Mouse (Mus musculus) forebrain, embryonic 10.5 days (tissue): ENCODE measurements around the gene Carns1. TPM values are rescaled to one million over a fixed set of nuclear protein-coding genes. Genes with fewer than 3 reads are reported as not detected.
A peak's percentile ranks its signal among the peaks of the same experiment; 100 is the strongest.
"Not testable (repeated sequence)": the region's sequence is repeated elsewhere in the genome, so short reads cannot be mapped to it uniquely, and the experiment has no call there.

Experiments
- DNase-seq: peaks from one replicate; pipeline ENCODE4 v3.0.0-alpha.2; 2017; ENCODE audit warnings: low spot score; ENCODE audit errors: extremely low spot score
- H3K27ac ChIP-seq: fragments of 300-500 bp; sonication (generic); 2 replicates; pipeline ENCODE4 v1.5.1; 2016; ENCODE audit warnings: mild to moderate bottlenecking
- H3K27me3 ChIP-seq: fragments of 300-500 bp; sonication (generic); 2 replicates; pipeline ENCODE4 v1.6.1; 2016; ENCODE audit warnings: mild to moderate bottlenecking; ENCODE audit not compliant: poor library complexity, severe bottlenecking
- H3K36me3 ChIP-seq: fragments of 300-500 bp; sonication (generic); replicated peaks from 2 replicates; pipeline ENCODE4 v1.6.1; 2016; ENCODE audit warnings: mild to moderate bottlenecking, moderate library complexity
- H3K4me1 ChIP-seq: fragments of 300-500 bp; sonication (generic); 2 replicates; pipeline ENCODE4 v1.6.1; 2016
- H3K4me3 ChIP-seq: fragments of 300-500 bp; sonication (generic); 2 replicates; pipeline ENCODE4 v1.5.1; 2016; ENCODE audit warnings: mild to moderate bottlenecking, moderate library complexity
- H3K9me3 ChIP-seq: fragments of 300-500 bp; sonication (generic); 2 replicates; pipeline ENCODE4 v1.6.1; 2016; ENCODE audit warnings: mild to moderate bottlenecking, moderate library complexity
- WGBS: fragments of 180-500 bp; shearing (Covaris S2); methylation state at CpG from one replicate; pipeline ENCODE4 v1.1.7; 2016; 5-methylcytosine and 5-hydroxymethylcytosine counted together
- polyA plus RNA-seq: library from polyadenylated mRNA; unstranded; fragments of >200 nt; fragmentation: Nextera tagmentation; extraction: Ambion mirVana; gene quantifications from 2 replicates; pipeline ENCODE4 v1.2.1, GENCODE M21; 2016

Gene Carns1
- polyA plus RNA-seq, 1 experiment from 2014 or later: 2.5 TPM

DNA sequence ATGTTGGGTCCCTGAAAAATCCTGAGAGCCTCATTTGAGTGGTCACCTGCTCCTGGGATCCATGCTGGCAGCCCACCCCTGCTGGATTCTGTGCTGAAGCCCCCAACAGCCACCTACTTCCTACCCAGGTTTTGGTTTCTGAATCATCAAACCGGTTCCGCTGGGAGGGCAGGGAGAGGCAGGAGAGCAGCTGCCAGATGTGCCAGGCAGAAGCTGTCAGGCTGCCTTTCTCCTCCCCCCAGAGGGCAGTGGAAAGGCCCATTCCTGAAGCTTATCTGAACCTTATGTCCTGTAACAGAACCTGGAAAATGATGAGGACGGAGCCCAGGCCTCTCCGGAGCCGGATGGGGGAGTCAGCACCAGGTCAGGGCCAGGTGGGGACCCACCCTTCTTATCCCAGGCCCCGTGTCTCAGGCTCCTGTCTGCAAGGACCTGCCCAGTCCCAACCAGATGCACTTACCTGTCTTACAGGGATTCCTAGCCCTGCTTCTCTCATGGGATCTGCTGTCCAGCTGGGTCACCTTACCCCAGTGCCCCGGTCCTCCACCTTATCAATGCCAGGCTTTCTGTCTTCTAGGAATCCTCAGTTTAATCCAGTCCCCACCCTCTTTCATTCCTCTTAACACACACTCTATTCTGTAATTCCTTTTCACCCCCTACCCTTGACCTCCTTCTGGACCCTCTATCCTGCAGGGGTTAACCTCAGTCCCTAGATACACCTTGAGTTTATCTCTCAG is 48.4 kb downstream of the Carns1 start:
- Histone ChIP-seq H3K4me3 (peak overlapping the region; percentile 83), H3K27me3 (no peaks in the 10 kb centered on the region), H3K27ac (peak overlapping the region; percentile 92), H3K36me3 (peaks cover 46% of the 10 kb centered on the region), H3K4me1 (peaks cover 20% of the 10 kb centered on the region), H3K9me3 (no peaks in the 10 kb centered on the region)
- 66% methylated on average over 7 of the region's 7 CpGs for WGBS
- DNase-seq: no peak

DNA sequence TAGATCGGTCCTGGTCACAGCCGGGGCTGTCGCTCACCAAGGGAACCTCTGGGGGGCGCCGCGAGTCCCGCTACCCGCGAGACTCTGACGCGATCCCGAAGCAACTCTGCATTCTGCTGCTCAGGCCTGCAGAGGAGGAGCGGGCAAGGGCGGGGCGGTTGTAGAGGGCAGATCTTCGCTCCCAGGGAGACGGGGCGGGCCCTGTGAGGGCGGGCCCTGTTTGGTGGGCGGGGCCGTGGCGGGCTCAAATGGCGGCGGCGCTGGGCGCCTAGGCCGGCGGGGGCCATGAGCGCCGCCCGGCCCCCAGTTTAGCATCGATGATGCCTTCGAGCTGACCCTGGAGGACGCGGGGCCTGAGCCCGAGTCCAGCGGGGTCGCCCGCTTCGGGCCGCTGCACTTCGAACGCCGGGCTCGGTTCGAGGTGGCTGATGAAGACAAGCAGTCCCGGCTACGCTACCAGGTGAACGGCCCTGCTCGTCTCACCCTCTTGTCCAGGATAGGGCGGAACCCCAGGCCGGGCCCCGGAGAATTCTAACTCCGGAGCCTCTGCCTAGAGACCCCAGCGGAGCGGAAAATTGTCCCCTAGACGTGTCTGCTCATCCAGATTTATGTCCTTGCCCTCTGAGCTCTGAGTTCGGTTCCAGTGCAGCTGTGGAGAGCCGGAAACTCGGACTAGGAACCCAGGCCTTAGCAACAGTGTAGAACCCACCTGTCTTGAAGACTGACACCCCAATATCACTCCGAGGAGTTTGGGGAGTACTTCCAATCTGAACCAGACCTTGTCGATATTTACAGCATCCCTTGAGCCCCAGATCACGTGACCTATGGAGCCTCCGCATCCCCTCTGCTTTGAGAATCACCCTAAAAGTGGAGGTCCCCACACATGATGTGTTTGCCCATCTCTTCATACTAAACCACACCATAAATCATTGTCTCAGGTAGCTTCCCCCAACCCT is 49.3 kb downstream of the Carns1 start, which contains the start of gene Aip:
Gene Aip (minus strand): TSS at position 118 of the 956 bp plus-strand sequence.
- H3K27ac ChIP-seq: peak within 1 kb of the TSS; percentile 92
- no peaks in the 10 kb centered on the region for H3K9me3 ChIP-seq
- peaks cover 37% of the 10 kb centered on the region for H3K36me3 ChIP-seq
- peak; percentile 98 for DNase-seq
- WGBS: 1% methylated on average over 63 of the region's 64 CpGs
- H3K4me1 ChIP-seq: peaks cover 28% of the 10 kb centered on the region
- peak within 1 kb of the TSS; percentile 83 for H3K4me3 ChIP-seq
- no peaks in the 10 kb centered on the region for H3K27me3 ChIP-seq

DNA sequence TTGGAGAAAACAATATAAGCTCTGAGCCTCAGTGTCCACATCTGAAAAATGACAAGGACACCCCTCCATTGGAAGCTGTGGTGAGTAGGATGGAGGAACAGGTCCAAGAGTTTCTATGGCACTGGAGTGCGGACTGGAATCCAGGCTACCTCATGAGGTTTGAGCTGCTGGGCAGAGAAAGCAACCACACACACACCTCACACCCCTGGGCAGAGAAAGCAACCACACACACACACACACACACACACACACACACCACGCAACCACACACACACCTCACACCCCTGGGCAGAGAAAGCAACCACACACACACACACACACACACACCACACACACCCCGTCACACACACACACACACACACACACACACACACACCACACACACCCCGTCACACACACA is 50.0 kb downstream of the Carns1 start:
- H3K27me3 ChIP-seq: not testable (repeated sequence)
- H3K27ac ChIP-seq: peak overlapping the region; percentile 92
- WGBS: 28% methylated on average over 4 of the region's 4 CpGs

DNA sequence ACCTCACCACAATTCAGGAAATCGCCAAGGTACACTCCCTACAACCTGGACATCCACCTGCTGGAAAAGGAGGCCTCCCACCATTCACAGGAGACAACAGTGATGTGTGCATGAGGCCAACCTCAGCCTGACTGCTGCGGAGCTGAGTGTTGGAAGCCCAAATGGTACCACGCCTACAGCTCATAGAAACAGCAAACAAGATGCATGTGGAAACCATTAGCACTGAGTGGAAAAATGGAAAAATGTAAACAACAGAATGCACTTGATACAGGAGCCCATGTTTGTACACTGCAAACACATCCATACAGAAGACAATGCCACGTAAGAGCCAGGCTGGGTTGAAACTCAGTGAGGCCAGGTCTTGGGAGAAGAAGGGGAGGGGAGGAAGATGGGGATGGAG is 50.8 kb downstream of the Carns1 start:
- no peak overlapping the region for H3K27ac ChIP-seq
- peaks cover 7% of the 10 kb centered on the region; the same call in 1 of the 2 replicates for H3K27me3 ChIP-seq
- H3K4me1 ChIP-seq: peaks cover 38% of the 10 kb centered on the region
- peaks cover 22% of the 10 kb centered on the region for H3K36me3 ChIP-seq
- WGBS: 88% methylated on average over 4 of the region's 4 CpGs
- no peak for DNase-seq
- H3K4me3 ChIP-seq: no peak overlapping the region
- H3K9me3 ChIP-seq: no peaks in the 10 kb centered on the region

More for the DNA sequence above, 50.0 kb downstream of the Carns1 start:
- Histone ChIP-seq H3K4me3 (peak overlapping the region; percentile 83), H3K36me3 (peaks cover 30% of the 10 kb centered on the region), H3K4me1 (peaks cover 35% of the 10 kb centered on the region)
- not testable (repeated sequence) for H3K9me3 ChIP-seq, DNase-seq

DNA sequence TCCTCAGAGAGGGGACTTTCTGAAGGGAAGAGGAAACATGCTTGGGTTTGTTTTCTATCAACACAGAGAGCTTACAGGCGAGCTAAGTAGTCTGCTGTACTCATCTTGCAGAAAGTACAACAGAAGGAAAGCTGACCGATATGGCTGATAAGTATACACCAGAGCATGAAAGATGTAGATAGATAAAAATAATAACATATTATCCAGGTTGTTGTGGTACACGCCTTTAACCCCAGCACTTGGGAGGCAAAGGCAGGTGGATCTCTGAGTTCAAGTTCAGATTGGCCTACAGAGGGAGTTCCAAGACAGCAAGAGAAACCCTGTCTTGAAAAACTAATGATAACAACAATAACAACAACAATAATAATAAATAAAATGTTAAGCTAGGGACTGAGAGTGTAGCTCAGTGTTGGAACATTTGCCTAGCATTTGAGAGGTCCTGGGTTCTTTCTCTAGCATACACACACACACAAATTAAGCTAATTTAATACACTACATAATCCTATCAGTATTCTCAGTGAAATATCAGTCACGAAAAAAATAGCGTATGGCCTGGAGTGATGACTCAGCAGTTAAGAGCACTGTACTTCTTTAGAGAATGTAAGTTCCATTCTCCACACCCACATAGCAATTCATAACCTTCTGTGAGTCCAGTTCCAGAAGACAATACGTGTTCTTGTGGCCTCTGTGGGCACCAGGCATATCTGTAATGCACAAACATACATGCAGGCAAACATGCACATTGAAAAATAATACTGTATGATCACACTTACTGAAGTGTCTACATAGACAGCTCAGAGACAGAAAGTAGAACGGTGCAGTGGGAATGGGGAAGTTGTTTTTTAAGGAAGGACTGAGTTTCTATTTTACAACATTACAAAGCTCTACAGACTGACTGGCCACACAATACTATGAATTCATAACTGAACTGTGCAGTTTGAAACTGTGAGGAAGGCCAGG is 52.6 kb downstream of the Carns1 start:
- no peak overlapping the region for H3K4me3 ChIP-seq
- DNase-seq: no peak
- no peak overlapping the region for H3K27ac ChIP-seq
- no peaks in the 10 kb centered on the region for H3K9me3 ChIP-seq
- H3K4me1 ChIP-seq: peaks cover 38% of the 10 kb centered on the region
- H3K36me3 ChIP-seq: peaks cover 11% of the 10 kb centered on the region
- peaks cover 7% of the 10 kb centered on the region; the same call in 1 of the 2 replicates for H3K27me3 ChIP-seq
- 89% methylated on average over 7 of the region's 7 CpGs for WGBS

DNA sequence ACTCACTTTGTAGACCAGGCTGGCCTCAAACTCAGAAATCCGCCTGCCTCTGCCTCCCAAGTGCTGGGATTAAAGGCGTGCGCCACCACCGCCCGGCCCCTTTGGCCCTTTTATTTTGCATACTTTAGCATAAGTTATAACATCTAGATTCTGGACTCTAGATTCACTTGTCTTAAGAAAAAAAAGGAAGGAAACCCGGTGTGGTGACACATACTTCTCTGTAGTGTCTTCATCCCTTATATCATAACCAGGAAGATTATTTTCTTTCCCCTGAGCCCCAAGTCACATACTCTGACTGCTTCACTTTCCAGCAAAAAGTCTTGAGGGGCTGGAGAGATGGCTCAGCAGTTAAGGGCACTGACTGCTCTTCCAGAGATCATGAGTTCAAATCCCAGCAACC is 53.4 kb downstream of the Carns1 start:
- not testable (repeated sequence) for H3K4me3 ChIP-seq, H3K27ac ChIP-seq, DNase-seq, H3K27me3 ChIP-seq, H3K9me3 ChIP-seq
- 56% methylated on average over 6 of the region's 6 CpGs for WGBS
- H3K36me3 ChIP-seq: peaks cover 15% of the 10 kb centered on the region
- peaks cover 30% of the 10 kb centered on the region for H3K4me1 ChIP-seq

DNA sequence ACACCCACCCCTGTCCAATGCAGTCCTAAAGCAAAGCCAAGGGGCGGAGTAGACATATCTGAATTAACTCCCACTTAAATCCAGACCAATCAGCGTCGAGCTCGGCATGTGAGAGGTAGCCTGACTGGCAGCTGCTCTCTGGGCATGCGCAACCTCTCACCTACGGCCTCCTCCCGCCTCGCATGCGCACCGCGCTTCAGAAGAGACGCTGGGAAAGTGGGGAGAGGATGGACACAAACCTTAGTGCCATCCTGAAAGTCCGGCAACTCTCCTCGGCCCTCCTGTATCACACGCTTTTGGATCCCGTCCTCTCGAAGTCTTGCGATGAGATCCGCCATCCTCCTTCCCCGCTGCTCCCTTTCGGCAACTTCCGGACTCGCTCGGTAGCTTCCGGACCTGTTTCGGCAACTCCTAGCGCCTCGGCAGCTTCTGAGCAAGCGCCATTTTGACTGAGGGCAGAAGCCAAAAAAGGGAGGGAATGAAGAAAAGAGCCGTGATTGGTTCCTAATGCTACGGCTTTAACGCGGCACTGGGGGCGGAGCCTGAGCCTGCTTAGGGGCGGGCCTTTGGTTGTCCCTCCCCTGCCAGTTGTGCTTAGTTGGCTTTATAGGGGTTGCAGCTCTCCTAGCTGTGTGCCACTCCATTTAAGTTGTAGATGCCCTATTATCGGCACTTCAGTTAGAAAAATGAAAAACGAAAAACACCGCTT is 54.0 kb downstream of the Carns1 start:
- Histone ChIP-seq H3K9me3 (no peaks in the 10 kb centered on the region), H3K27me3 (peaks cover 7% of the 10 kb centered on the region; the same call in 1 of the 2 replicates), H3K4me1 (peaks cover 23% of the 10 kb centered on the region), H3K4me3 (peak overlapping the region; percentile 57), H3K36me3 (peaks cover 21% of the 10 kb centered on the region), H3K27ac (peak overlapping the region; percentile 91)
- 3% methylated on average over 38 of the region's 38 CpGs for WGBS
- peak; percentile 96 for DNase-seq

DNA sequence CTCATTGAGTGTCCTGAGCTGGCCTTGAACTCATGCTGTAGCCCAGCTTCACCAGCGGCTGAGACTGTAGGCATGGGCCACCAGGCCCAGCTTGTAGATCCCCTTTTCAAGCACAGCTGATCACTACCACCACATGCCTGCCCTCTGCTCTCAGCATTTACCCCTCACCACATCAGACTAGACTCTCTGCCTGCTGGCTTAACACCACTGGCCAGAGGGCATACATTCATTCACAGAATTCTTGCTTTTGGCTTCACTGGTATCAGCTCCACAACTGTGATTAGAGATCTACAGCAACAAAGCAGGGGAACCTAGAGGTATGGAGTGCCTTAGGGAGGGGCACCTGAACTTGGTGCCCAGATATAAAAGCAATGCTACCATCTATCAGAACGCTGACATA is 54.8 kb downstream of the Carns1 start:
- no peak overlapping the region for H3K27ac ChIP-seq
- peaks cover 7% of the 10 kb centered on the region; the same call in 1 of the 2 replicates for H3K27me3 ChIP-seq
- peaks cover 23% of the 10 kb centered on the region for H3K4me1 ChIP-seq
- DNase-seq: no peak
- H3K36me3 ChIP-seq: peaks cover 28% of the 10 kb centered on the region
- H3K9me3 ChIP-seq: no peaks in the 10 kb centered on the region
- peak overlapping the region; percentile 57 for H3K4me3 ChIP-seq
- 91% methylated on average over 2 of the region's 2 CpGs for WGBS

DNA sequence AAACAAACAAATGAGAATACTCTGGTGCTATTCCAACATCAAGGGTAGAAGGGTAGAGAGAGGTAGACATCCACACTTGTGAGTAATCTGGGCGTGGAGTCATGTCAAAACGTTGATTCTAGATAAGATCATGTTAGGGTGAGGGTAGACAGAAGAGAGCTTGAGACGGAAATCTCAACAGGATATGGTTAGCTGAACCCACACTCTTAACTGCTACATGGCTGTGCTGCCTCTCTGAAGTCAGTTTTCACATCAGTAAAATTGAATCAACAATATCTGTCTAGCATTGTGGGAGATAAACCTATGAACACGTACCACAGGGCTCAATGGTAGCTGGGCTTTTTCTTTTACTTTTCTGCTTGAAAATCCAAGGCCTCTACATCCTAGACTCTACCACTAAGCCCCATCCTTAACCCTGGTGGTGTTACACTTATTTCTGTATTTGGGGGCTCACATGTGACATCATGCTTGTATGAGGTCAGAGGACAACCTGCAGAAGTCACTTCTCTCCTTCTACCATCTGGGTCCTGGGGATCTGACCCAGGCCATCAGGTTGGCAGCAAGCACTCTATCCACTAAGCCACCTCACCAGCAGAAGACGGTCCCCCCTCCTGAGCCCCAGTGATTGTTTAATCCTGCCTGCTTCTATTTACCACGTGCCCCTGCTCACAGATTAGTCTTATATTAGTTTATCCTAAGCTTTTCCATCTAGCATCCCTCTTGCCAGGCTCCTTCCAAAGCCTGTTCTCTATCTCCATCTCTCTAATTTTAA is 55.4 kb downstream of the Carns1 start:
- peaks cover 34% of the 10 kb centered on the region for H3K36me3 ChIP-seq
- H3K27me3 ChIP-seq: peaks cover 7% of the 10 kb centered on the region; the same call in 1 of the 2 replicates
- peaks cover 18% of the 10 kb centered on the region for H3K4me1 ChIP-seq
- WGBS: 89% methylated on average over 6 of the region's 6 CpGs
- no peak overlapping the region for H3K27ac ChIP-seq
- H3K4me3 ChIP-seq: peak overlapping the region; percentile 57; the same call in 1 of the 2 replicates
- DNase-seq: no peak
- H3K9me3 ChIP-seq: no peaks in the 10 kb centered on the region

DNA sequence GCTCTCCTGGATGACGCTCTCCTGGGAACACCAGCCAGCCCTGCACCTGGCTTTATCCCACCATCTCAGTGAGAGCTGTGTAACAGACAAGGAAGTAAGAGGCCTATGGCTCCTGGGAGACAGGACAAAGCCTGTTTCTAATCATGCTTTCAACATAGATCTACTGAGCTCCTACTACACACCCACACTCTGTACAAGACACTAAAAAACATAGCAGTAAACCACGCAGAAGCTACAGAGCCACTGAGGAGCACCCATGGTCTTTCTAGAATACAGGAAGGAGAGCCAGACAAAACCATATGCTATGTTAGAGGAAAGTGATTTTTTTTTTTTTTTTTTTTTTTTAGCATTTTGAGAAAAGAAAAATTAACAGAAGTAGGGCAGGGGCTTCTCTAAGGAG is 56.9 kb downstream of the Carns1 start:
- no peak overlapping the region for H3K27ac ChIP-seq
- H3K9me3 ChIP-seq: no peaks in the 10 kb centered on the region
- no peak for DNase-seq
- peaks cover 21% of the 10 kb centered on the region for H3K4me1 ChIP-seq
- no peak overlapping the region for H3K4me3 ChIP-seq
- 96% methylated on average over 2 of the region's 2 CpGs for WGBS
- peaks cover 7% of the 10 kb centered on the region; the same call in 1 of the 2 replicates for H3K27me3 ChIP-seq
- H3K36me3 ChIP-seq: peaks cover 50% of the 10 kb centered on the region

DNA sequence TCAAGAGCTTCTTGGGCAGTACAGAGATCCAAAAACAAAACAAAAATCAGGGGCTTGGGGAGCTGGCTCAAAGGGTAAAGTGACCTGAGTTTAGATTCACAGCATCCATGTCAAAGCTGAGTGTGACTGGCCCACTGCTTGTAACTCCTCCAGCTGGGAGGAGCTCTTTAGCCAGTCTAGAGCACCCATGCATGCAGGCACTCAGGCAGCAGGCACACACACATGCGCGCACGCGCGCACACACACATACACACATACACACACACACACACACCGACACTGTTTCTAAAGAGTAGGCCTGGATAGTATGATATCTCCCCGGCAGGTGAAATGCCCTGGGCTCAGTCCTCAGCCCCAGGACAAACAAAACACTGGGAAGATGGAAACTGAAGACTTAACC is 58.3 kb downstream of the Carns1 start:
- Histone ChIP-seq H3K36me3 (peaks cover 63% of the 10 kb centered on the region), H3K4me3 (no peak overlapping the region), H3K27ac (no peak overlapping the region), H3K4me1 (peaks cover 22% of the 10 kb centered on the region), H3K27me3 (peaks cover 7% of the 10 kb centered on the region; the same call in 1 of the 2 replicates), H3K9me3 (no peaks in the 10 kb centered on the region)
- no peak for DNase-seq
- 96% methylated on average over 7 of the region's 7 CpGs for WGBS
